Mouse (Mus musculus): ENCODE results near the gene Scamp1. TPM values are rescaled to one million over a fixed set of nuclear protein-coding genes. Genes with fewer than 3 reads are reported as not detected.

Gene Scamp1
- polyA plus RNA-seq, 1 experiment = 0.12 TPM

GRCm38 (mm10) chr13:94262551-94262950 lies 23.1 kb downstream of the Scamp1 start:
- Histone ChIP-seq H3K4me1 (ENCODE audit: control insufficient read depth) (peaks cover 88% of the 10 kb centered on the region), H3K9me3 (ENCODE audit: control insufficient read depth, low read length) (peaks cover 4% of the 10 kb centered on the region), H3K4me3 (replicated peaks) (no peak overlapping the region), H3K27me3 (ENCODE audit: control insufficient read depth) (no peaks in the 10 kb centered on the region), H3K36me3 (ENCODE audit: control insufficient read depth) (peaks cover 4% of the 10 kb centered on the region)
- TF ChIP-seq GATA1 (IDR thresholded peaks at IDR 0.05; ENCODE audit: low read length) (no peak), TAL1 (IDR thresholded peaks at IDR 0.05; ENCODE audit: low read length) (no peak)

DNA sequence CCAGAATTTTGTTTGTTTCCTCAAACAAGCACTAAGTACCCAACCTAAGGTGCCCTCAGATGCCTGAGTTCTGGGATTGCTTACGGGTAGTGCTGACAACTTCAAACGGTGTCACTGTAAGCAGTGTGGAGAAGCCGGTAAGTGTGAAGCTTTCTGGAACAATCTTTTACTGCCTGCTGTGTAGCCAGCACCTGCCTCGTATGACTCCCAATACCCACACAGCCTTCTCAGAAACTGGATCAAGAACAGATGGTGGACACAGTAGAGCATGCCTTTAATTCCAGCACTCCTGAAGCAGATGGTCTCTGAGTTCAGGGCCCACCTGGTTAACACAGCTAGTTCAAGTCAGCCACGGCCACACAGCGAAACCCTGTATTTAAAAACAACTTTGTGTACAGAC lies 24.0 kb downstream of the Scamp1 start:
- Histone ChIP-seq H3K4me1 (ENCODE audit: control insufficient read depth) (peaks cover 89% of the 10 kb centered on the region), H3K9me3 (ENCODE audit: control insufficient read depth, low read length) (peaks cover 4% of the 10 kb centered on the region), H3K4me3 (replicated peaks) (no peak overlapping the region), H3K36me3 (ENCODE audit: control insufficient read depth) (peaks cover 4% of the 10 kb centered on the region), H3K27me3 (ENCODE audit: control insufficient read depth) (no peaks in the 10 kb centered on the region)
- TF ChIP-seq TAL1 (IDR thresholded peaks at IDR 0.05; ENCODE audit: low read length) (no peak), GATA1 (IDR thresholded peaks at IDR 0.05; ENCODE audit: low read length) (no peak)

DNA sequence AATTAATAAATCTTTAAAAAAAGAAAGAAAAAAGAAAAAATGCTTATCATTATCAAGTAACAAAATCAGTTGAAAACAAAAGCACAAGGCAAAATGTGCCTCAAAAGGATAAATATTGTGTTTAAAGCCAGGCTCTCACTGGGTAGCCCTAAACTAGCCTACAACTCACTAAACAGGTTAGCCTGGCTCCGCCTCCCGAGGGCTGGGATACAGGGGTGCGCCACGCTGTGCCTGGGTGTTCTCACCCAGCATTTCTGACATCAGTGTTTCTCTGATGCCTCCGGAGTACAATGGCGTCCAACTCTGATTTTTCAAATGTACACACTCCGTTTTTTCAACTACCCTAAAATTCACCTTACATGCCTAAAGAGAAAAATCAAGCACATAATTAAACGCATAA lies 24.7 kb downstream of the Scamp1 start:
- Histone ChIP-seq H3K27me3 (ENCODE audit: control insufficient read depth) (no peaks in the 10 kb centered on the region), H3K4me1 (ENCODE audit: control insufficient read depth) (peaks cover 85% of the 10 kb centered on the region), H3K4me3 (replicated peaks) (no peak overlapping the region), H3K9me3 (ENCODE audit: control insufficient read depth, low read length) (peaks cover 4% of the 10 kb centered on the region), H3K36me3 (ENCODE audit: control insufficient read depth) (peaks cover 4% of the 10 kb centered on the region)
- TF ChIP-seq GATA1 (IDR thresholded peaks at IDR 0.05; ENCODE audit: low read length) (no peak), TAL1 (IDR thresholded peaks at IDR 0.05; ENCODE audit: low read length) (no peak)

- Histone ChIP-seq H3K27me3 (ENCODE audit: control insufficient read depth) (no peaks in the 10 kb centered on the region), H3K4me3 (replicated peaks) (no peak overlapping the region), H3K9me3 (ENCODE audit: control insufficient read depth, low read length) (no peaks in the 10 kb centered on the region), H3K4me1 (ENCODE audit: control insufficient read depth) (peaks cover 74% of the 10 kb centered on the region), H3K36me3 (ENCODE audit: control insufficient read depth) (no peaks in the 10 kb centered on the region; the same call in 1 of the 2 replicates)
- no peak for TF ChIP-seq TAL1 (IDR thresholded peaks at IDR 0.05; ENCODE audit: low read length)
- no peak for TF ChIP-seq GATA1 (IDR thresholded peaks at IDR 0.05; ENCODE audit: low read length)
These were observed 26.4 kb downstream of the Scamp1 start for GRCm38 (mm10) chr13:94259210-94259609.

DNA sequence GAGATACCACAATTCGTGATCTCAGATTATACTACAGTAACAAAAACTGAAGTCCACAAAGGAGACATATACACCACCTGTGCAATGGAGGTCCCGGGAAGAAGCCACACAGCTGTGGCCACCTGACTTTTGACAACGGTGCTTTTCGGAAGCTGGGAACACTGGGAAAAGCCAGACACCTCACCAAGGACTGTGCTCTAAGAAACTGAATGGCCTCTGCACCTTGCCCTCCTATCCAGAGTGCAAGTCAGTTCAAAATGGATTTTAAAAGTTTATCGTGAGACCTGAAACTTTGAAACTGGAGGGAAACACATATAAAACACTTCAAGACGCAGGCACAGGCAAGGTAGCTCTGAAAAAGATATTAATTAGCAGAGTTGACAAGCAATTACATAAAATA lies 27.1 kb downstream of the Scamp1 start:
- Histone ChIP-seq H3K4me3 (replicated peaks) (no peak overlapping the region), H3K36me3 (ENCODE audit: control insufficient read depth) (no peaks in the 10 kb centered on the region), H3K27me3 (ENCODE audit: control insufficient read depth) (no peaks in the 10 kb centered on the region), H3K4me1 (ENCODE audit: control insufficient read depth) (peaks cover 67% of the 10 kb centered on the region), H3K9me3 (ENCODE audit: control insufficient read depth, low read length) (no peaks in the 10 kb centered on the region)
- TF ChIP-seq TAL1 (IDR thresholded peaks at IDR 0.05; ENCODE audit: low read length) (no peak), GATA1 (IDR thresholded peaks at IDR 0.05; ENCODE audit: low read length) (no peak)

DNA sequence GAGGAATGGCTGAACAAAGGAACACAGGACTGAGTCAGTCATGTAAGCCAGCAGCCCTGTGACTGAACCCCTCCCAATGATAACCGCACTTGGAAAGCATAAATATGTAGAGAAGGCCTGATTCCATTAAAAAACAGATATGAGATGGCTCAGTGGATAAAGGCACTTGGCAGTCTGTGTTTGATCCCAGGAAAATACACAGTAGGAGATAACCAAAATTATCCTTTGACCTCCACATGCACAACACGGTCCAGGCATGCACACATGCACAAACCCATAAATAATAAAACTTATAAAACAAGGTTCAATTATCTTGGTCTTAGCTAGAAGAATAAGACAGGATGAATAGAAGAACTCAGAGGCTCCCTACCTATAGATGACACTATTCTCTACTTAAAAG lies 27.9 kb downstream of the Scamp1 start:
- H3K4me3 ChIP-seq (replicated peaks) = no peak overlapping the region
- peaks cover 59% of the 10 kb centered on the region for H3K4me1 ChIP-seq (ENCODE audit: control insufficient read depth)
- TF ChIP-seq GATA1 (IDR thresholded peaks at IDR 0.05; ENCODE audit: low read length) (no peak), TAL1 (IDR thresholded peaks at IDR 0.05; ENCODE audit: low read length) (no peak)
- H3K36me3 ChIP-seq (ENCODE audit: control insufficient read depth) = no peaks in the 10 kb centered on the region
- no peaks in the 10 kb centered on the region for H3K9me3 ChIP-seq (ENCODE audit: control insufficient read depth, low read length)
- H3K27me3 ChIP-seq (ENCODE audit: control insufficient read depth) = no peaks in the 10 kb centered on the region

- TF ChIP-seq TAL1 (IDR thresholded peaks at IDR 0.05; ENCODE audit: low read length) (no peak), GATA1 (IDR thresholded peaks at IDR 0.05; ENCODE audit: low read length) (no peak)
- Histone ChIP-seq H3K9me3 (ENCODE audit: control insufficient read depth, low read length) (no peaks in the 10 kb centered on the region), H3K36me3 (ENCODE audit: control insufficient read depth) (no peaks in the 10 kb centered on the region), H3K27me3 (ENCODE audit: control insufficient read depth) (no peaks in the 10 kb centered on the region), H3K4me1 (ENCODE audit: control insufficient read depth) (peaks cover 37% of the 10 kb centered on the region), H3K4me3 (replicated peaks) (no peak overlapping the region)
These were observed 30.5 kb downstream of the Scamp1 start for GRCm38 (mm10) chr13:94255176-94255575.

DNA sequence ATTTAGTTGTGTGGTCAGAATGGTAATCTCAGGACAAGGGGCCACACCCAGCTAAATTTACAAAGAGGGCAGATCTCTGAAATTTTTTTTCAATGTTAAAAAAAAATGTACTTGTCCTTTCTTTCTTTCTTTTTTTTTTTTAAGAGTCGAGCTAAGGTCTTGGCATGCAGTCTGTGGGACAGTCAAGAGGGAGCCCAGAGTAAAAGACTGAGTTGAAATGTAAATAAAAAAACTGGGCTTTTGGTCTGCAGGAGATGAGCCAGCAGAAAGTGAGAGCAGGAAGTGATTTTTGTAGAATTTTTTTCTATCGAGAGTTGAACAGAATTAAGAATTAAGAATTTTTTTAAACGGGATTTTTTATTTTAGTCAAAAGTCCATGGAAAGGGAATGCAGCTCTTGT lies 31.4 kb downstream of the Scamp1 start:
- no peaks in the 10 kb centered on the region for H3K9me3 ChIP-seq (ENCODE audit: control insufficient read depth, low read length)
- no peak for TF ChIP-seq TAL1 (IDR thresholded peaks at IDR 0.05; ENCODE audit: low read length)

GRCm38 (mm10) chr13:94253052-94253451 lies 32.6 kb downstream of the Scamp1 start:
- TF ChIP-seq GATA1 (IDR thresholded peaks at IDR 0.05; ENCODE audit: low read length) = no peak
- TF ChIP-seq TAL1 (IDR thresholded peaks at IDR 0.05; ENCODE audit: low read length) = no peak
- no peaks in the 10 kb centered on the region for H3K27me3 ChIP-seq (ENCODE audit: control insufficient read depth)
- no peak overlapping the region for H3K4me3 ChIP-seq (replicated peaks)
- H3K36me3 ChIP-seq (ENCODE audit: control insufficient read depth) = no peaks in the 10 kb centered on the region
- no peaks in the 10 kb centered on the region for H3K9me3 ChIP-seq (ENCODE audit: control insufficient read depth, low read length)
- H3K4me1 ChIP-seq (ENCODE audit: control insufficient read depth) = peaks cover 17% of the 10 kb centered on the region

More for the DNA sequence above, 31.4 kb downstream of the Scamp1 start:
- peaks cover 28% of the 10 kb centered on the region for H3K4me1 ChIP-seq (ENCODE audit: control insufficient read depth)
- no peaks in the 10 kb centered on the region for H3K27me3 ChIP-seq (ENCODE audit: control insufficient read depth)
- no peak overlapping the region for H3K4me3 ChIP-seq (replicated peaks)
- no peaks in the 10 kb centered on the region for H3K36me3 ChIP-seq (ENCODE audit: control insufficient read depth)

DNA sequence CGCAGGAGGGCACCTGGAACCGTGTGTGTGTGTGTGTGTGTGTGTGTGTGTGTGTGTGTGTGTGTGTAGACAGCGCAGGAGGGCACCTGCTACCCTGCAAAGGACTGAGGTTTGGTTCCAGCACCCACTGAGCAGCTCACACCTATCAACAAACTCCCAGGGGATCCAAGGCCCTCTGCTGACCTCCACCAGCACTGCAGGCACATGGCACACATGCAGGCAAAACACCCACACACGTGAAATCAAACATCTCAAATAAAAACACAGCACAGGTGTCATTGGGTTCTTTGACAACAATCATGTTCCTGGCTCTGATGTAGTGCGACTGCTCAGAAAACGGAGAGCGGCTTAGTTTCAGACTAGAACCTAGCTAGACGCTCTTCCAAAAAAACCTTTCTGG lies 34.9 kb downstream of the Scamp1 start:
- Histone ChIP-seq H3K27me3 (ENCODE audit: control insufficient read depth) (no peaks in the 10 kb centered on the region), H3K9me3 (ENCODE audit: control insufficient read depth, low read length) (no peaks in the 10 kb centered on the region), H3K4me1 (ENCODE audit: control insufficient read depth) (peaks cover 4% of the 10 kb centered on the region), H3K4me3 (replicated peaks) (no peak overlapping the region), H3K36me3 (ENCODE audit: control insufficient read depth) (no peaks in the 10 kb centered on the region)
- no peak for TF ChIP-seq GATA1 (IDR thresholded peaks at IDR 0.05; ENCODE audit: low read length)
- TF ChIP-seq TAL1 (IDR thresholded peaks at IDR 0.05; ENCODE audit: low read length) = no peak
